Mouse (Mus musculus) MEL (cell line): ENCODE measurements around the gene Cacng2. TPM values are rescaled to one million over a fixed set of nuclear protein-coding genes. Genes with fewer than 3 reads are reported as not detected.

Source experiments
- DNase-seq: peaks from one replicate; pipeline ENCODE4 v3.0.0; 2011; ENCODE audit warnings: low read depth, low spot score
- H3K27ac ChIP-seq: 2 replicates; pipeline ENCODE4 v1.5.1; 2012; ENCODE audit warnings: low read depth, mild to moderate bottlenecking, control low read depth, low read length, moderate library complexity; ENCODE audit not compliant: control insufficient read depth
- H3K27me3 ChIP-seq, 2 experiments: fragments of 150-350 bp in 1 of 2; sonication (generic) in 1 of 2; 2 replicates each; pipeline ENCODE4 v1.6.1; 2012; ENCODE audit warnings: low read length in 2 of 2, mild to moderate bottlenecking in 2 of 2, improper control_type of control experiment in 1 of 2, moderate library complexity in 1 of 2; ENCODE audit not compliant: insufficient read depth in 2 of 2, control insufficient read depth in 1 of 2
- H3K36me3 ChIP-seq, 2 experiments: 2 replicates each; pipeline ENCODE4 v1.6.1; 2012 to 2014; ENCODE audit warnings: low read length in 2 of 2, improper control_type of control experiment in 1 of 2, inconsistent platforms in 1 of 2, mild to moderate bottlenecking in 1 of 2; ENCODE audit not compliant: insufficient read depth in 2 of 2, control insufficient read depth in 1 of 2
- H3K4me1 ChIP-seq, 2 experiments: fragments of 150-350 bp in 1 of 2; sonication (generic) in 1 of 2; 2 replicates each; pipeline ENCODE4 v1.6.1; 2012; ENCODE audit warnings: low read length in 2 of 2, improper control_type of control experiment in 1 of 2, mild to moderate bottlenecking in 1 of 2; ENCODE audit not compliant: insufficient read depth in 2 of 2, control insufficient read depth in 1 of 2
- H3K4me3 ChIP-seq, 2 experiments: fragments of 150-350 bp in 1 of 2; sonication (generic) in 1 of 2; 2 replicates each; pipeline ENCODE4 v1.5.1; 2012; ENCODE audit warnings: low read depth in 2 of 2, low read length in 2 of 2, mild to moderate bottlenecking in 2 of 2, moderate library complexity in 2 of 2, control low read depth in 1 of 2, improper control_type of control experiment in 1 of 2; ENCODE audit not compliant: control insufficient read depth in 1 of 2, insufficient read depth in 1 of 2
- H3K79me2 ChIP-seq: 2 replicates; pipeline ENCODE4 v1.6.1; 2012; ENCODE audit warnings: mild to moderate bottlenecking, low read length, moderate library complexity; ENCODE audit not compliant: control insufficient read depth, poor library complexity, insufficient read depth
- H3K9ac ChIP-seq: 2 replicates; pipeline ENCODE4 v1.6.1; 2012; ENCODE audit warnings: low read depth, mild to moderate bottlenecking, control low read depth, low read length, moderate library complexity; ENCODE audit not compliant: control insufficient read depth, poor library complexity, severe bottlenecking
- H3K9me3 ChIP-seq: fragments of 150-350 bp; sonication (generic); replicated peaks from 2 replicates; pipeline ENCODE4 v1.6.1; 2012; ENCODE audit warnings: mild to moderate bottlenecking, low read length, improper control_type of control experiment, moderate library complexity; ENCODE audit not compliant: insufficient read depth
- CHD1 ChIP-seq: IDR thresholded peaks from 2 replicates; pipeline ENCODE4 v1.6.1; 2012; ENCODE audit warnings: low read depth, mild to moderate bottlenecking, inconsistent platforms, low read length, improper control_type of control experiment
- CHD2 ChIP-seq: IDR thresholded peaks from 2 replicates; pipeline ENCODE4 v1.6.1; 2011; ENCODE audit warnings: low read length, improper control_type of control experiment
- E2F4 ChIP-seq: IDR thresholded peaks from 2 replicates; pipeline ENCODE4 v1.6.1; 2011; ENCODE audit warnings: low read depth, low read length, improper control_type of control experiment, borderline replicate concordance
- GABPA ChIP-seq: IDR thresholded peaks from 2 replicates; pipeline ENCODE4 v1.6.1; 2012; ENCODE audit warnings: low read depth, mild to moderate bottlenecking, inconsistent platforms, low read length, improper control_type of control experiment, moderate library complexity
- MAFK ChIP-seq: IDR thresholded peaks from 2 replicates; pipeline ENCODE4 v1.6.1; 2011; ENCODE audit warnings: low read depth, mild to moderate bottlenecking, low read length, improper control_type of control experiment, borderline replicate concordance
- MAX ChIP-seq: IDR thresholded peaks from 2 replicates; pipeline ENCODE4 v1.6.1; 2011; ENCODE audit warnings: low read length, improper control_type of control experiment
- MAZ ChIP-seq: IDR thresholded peaks from 2 replicates; pipeline ENCODE4 v1.6.1; 2012; ENCODE audit warnings: low read depth, mild to moderate bottlenecking, inconsistent platforms, low read length, improper control_type of control experiment
- MEF2A ChIP-seq: IDR thresholded peaks from 2 replicates; pipeline ENCODE4 v1.6.1; 2014; ENCODE audit warnings: low read depth, mild to moderate bottlenecking, inconsistent platforms, low read length, improper control_type of control experiment; ENCODE audit not compliant: poor library complexity, insufficient replicate concordance, severe bottlenecking; ENCODE audit errors: extremely low read depth
- MXI1 ChIP-seq: IDR thresholded peaks from 2 replicates; pipeline ENCODE4 v1.6.1; 2011; ENCODE audit warnings: mild to moderate bottlenecking, low read depth, low read length, improper control_type of control experiment
- MYB ChIP-seq: IDR thresholded peaks from 2 replicates; pipeline ENCODE4 v1.6.1; 2011; ENCODE audit warnings: mild to moderate bottlenecking, low read depth, low read length, improper control_type of control experiment
- NELFE ChIP-seq: IDR thresholded peaks from 2 replicates; pipeline ENCODE4 v1.6.1; 2011; ENCODE audit warnings: low read depth, low read length, improper control_type of control experiment
- NRF1 ChIP-seq: IDR thresholded peaks from 2 replicates; pipeline ENCODE4 v1.6.1; 2014; ENCODE audit warnings: low read depth, mild to moderate bottlenecking, inconsistent platforms, low read length, improper control_type of control experiment, moderate library complexity; ENCODE audit not compliant: poor library complexity, insufficient read depth, severe bottlenecking
- POLR2A ChIP-seq, 2 experiments: IDR thresholded peaks; 2 replicates each; pipeline ENCODE4 v1.6.1; 2011 to 2012; ENCODE audit warnings: low read length in 2 of 2, mild to moderate bottlenecking in 2 of 2, control low read depth in 1 of 2, improper control_type of control experiment in 1 of 2, low read depth in 1 of 2, moderate library complexity in 1 of 2; ENCODE audit not compliant: control insufficient read depth in 1 of 2, insufficient read depth in 1 of 2, poor library complexity in 1 of 2
- POLR2AphosphoS5 ChIP-seq: IDR thresholded peaks from 2 replicates; pipeline ENCODE4 v1.6.1; 2012; ENCODE audit warnings: low read depth, borderline replicate concordance, mild to moderate bottlenecking, inconsistent platforms, low read length, moderate library complexity, mixed read lengths
- RAD21 ChIP-seq: IDR thresholded peaks from 2 replicates; pipeline ENCODE4 v1.6.1; 2011; ENCODE audit warnings: mild to moderate bottlenecking, low read depth, low read length, improper control_type of control experiment
- SIN3A ChIP-seq: IDR thresholded peaks from 2 replicates; pipeline ENCODE4 v1.6.1; 2012; ENCODE audit warnings: low read length, improper control_type of control experiment, inconsistent platforms
- TAL1 ChIP-seq: IDR thresholded peaks from 2 replicates; pipeline ENCODE4 v1.6.1; 2012; ENCODE audit warnings: mild to moderate bottlenecking, inconsistent platforms, low read length, moderate library complexity, mixed read lengths
- TBP ChIP-seq: IDR thresholded peaks from 2 replicates; pipeline ENCODE4 v1.8.0; 2011; ENCODE audit warnings: low read depth, low read length, improper control_type of control experiment
- TCF12 ChIP-seq: IDR thresholded peaks from 2 replicates; pipeline ENCODE4 v1.6.1; 2014; ENCODE audit warnings: low read depth, mild to moderate bottlenecking, inconsistent platforms, low read length, improper control_type of control experiment, moderate library complexity
- UBTF ChIP-seq: IDR thresholded peaks from 2 replicates; pipeline ENCODE4 v1.6.1; 2012; ENCODE audit warnings: low read depth, mild to moderate bottlenecking, inconsistent platforms, low read length, improper control_type of control experiment, moderate library complexity, borderline replicate concordance; ENCODE audit not compliant: insufficient read depth
- USF1 ChIP-seq: IDR thresholded peaks from 2 replicates; pipeline ENCODE4 v1.6.1; 2014; ENCODE audit warnings: low read depth, mild to moderate bottlenecking, inconsistent platforms, low read length, improper control_type of control experiment, moderate library complexity
- ZKSCAN1 ChIP-seq: IDR thresholded peaks from 2 replicates; pipeline ENCODE4 v1.6.1; 2012; ENCODE audit warnings: low read depth, mild to moderate bottlenecking, inconsistent platforms, low read length, improper control_type of control experiment, moderate library complexity
- ZMIZ1 ChIP-seq: IDR thresholded peaks from 2 replicates; pipeline ENCODE4 v1.6.1; 2012; ENCODE audit warnings: low read depth, mild to moderate bottlenecking, inconsistent platforms, low read length, improper control_type of control experiment, moderate library complexity
- polyA plus RNA-seq, 2 experiments: library from polyadenylated mRNA; stranded (reverse) in 1 of 2; unstranded in 1 of 2; fragments of >175 nt in 1 of 2; fragments of >200 nt in 1 of 2; gene quantifications; 2 replicates each; pipeline versions ENCODE4 v1.2.1 to v1.2.4; 2012; ENCODE audit warnings: low replicate concordance in 2 of 2, low read depth in 1 of 2; ENCODE audit not compliant: insufficient read length in 2 of 2, insufficient read depth in 1 of 2, missing spikeins in 1 of 2
- total RNA-seq: library from RNA; depleted of rRNA; stranded (reverse); fragments of 300-350 nt; gene quantifications from 2 replicates; pipeline ENCODE4 v1.2.3, GENCODE M21; 2012

The Cacng2 gene
- total and polyA plus RNA-seq, 3 experiments = not detected

DNA sequence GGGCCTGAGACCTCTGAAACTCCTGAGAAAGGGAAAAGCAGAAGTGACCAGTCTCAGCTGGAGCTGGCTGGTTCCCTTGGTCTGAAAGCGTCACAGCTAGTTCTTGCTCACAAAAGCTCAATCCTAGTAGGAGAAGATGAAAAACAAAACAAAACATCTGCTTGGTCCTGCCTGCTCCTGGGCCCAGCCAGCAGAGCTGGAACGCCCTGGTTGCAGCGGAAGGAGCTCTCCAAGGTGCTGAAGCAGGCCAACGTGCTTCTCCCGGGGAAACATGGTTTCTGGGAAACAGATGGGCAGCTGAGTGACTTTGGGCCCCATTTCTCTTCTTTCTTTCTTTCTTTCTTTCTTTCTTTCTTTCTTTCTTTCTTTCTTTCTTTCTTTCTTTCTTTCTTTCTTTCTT, 53.4 kb downstream of the Cacng2 start:
- peak; percentile 67 for DNase-seq

DNA sequence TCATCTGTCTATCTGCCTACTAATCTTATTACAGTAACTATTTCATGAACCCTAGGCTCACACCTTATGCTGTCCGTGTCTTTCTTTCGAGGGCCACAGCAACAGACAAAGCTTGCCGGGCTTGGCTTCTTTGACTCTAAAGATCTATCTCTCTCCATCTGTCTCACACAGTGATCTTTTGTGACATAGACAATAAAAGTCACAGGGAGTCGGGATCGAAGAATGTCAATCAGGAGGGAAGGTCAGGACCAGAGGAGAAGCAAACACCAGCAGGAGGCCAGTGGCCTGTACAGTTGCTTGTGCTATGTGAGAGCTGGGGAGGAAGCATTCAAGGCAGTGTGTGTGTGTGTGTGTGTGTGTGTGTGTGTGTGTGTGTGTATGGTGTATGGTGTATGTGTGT, 54.3 kb downstream of the Cacng2 start:
- Histone ChIP-seq H3K9ac (no peak overlapping the region), H3K4me3 (no peak overlapping the region)
- TF ChIP-seq USF1 (no peak), MAZ (no peak), NELFE (no peak), ZKSCAN1 (no peak), MYB (no peak), CHD2 (no peak), UBTF (no peak), TBP (no peak), MEF2A (no peak), GABPA (no peak), SIN3A (no peak), ZMIZ1 (no peak), RAD21 (no peak)
- TF ChIP-seq, all 39 proteins: peak for 0
- no peak for DNase-seq
- no peaks in the 10 kb centered on the region for H3K79me2 ChIP-seq
- H3K27me3 ChIP-seq = no peaks in the 10 kb centered on the region; a peak in 2 of 4 replicates
- no peaks in the 10 kb centered on the region for H3K9me3 ChIP-seq
- no peaks in the 10 kb centered on the region for H3K36me3 ChIP-seq
- H3K27ac ChIP-seq = no peak overlapping the region
- H3K4me1 ChIP-seq = no peaks in the 10 kb centered on the region

More for the DNA sequence above, 53.4 kb downstream of the Cacng2 start:
- H3K36me3 ChIP-seq = no peaks in the 10 kb centered on the region
- no peaks in the 10 kb centered on the region for H3K9me3 ChIP-seq
- TF ChIP-seq MXI1 (peak; percentile 73), SIN3A (peak; percentile 46; the same call in 1 of the 2 replicates), CHD1 (no peak)
- no peak overlapping the region for H3K4me3 ChIP-seq
- no peaks in the 10 kb centered on the region for H3K4me1 ChIP-seq
- H3K79me2 ChIP-seq = no peaks in the 10 kb centered on the region
- H3K27me3 ChIP-seq = no peaks in the 10 kb centered on the region; a peak in 1 of 4 replicates
- no peak overlapping the region for H3K27ac ChIP-seq
- H3K9ac ChIP-seq = no peak overlapping the region

DNA sequence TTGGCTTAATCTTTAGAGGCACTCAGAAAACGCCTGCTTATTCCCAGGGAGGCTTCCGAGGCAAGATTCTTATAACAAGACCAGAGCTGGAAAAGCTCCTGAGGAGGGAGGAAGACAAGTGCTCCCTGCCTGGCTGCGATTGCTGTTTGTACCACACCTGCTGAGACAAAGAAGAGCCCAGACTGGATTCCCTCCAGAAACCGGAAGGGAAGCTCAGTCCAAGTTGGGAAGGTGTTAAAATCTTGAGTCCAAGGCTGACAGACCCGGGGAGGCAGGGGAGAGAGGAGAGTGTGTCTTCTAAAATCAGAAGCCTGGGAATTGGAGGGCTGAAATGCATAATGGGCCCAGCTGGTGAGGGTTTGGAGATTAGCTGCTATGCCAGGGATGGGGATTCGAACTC, 55.5 kb downstream of the Cacng2 start:
- no peak overlapping the region for H3K27ac ChIP-seq
- no peaks in the 10 kb centered on the region for H3K4me1 ChIP-seq
- H3K36me3 ChIP-seq = no peaks in the 10 kb centered on the region
- no peak overlapping the region for H3K4me3 ChIP-seq
- no peaks in the 10 kb centered on the region for H3K79me2 ChIP-seq
- H3K27me3 ChIP-seq = no peaks in the 10 kb centered on the region; a peak in 2 of 4 replicates
- H3K9me3 ChIP-seq = no peaks in the 10 kb centered on the region
- TF ChIP-seq POLR2AphosphoS5 (no peak), MAFK (no peak), MAX (no peak), MAZ (no peak), RAD21 (no peak), TCF12 (no peak), TAL1 (no peak), POLR2A (IDR thresholded peaks at IDR 0.05; ENCODE audit: control insufficient read depth in 1 of 2, insufficient read depth in 1 of 2, low read depth in 1 of 2, low read length in 2 of 2, poor library complexity in 1 of 2) (no peak), NRF1 (no peak), E2F4 (no peak)
- DNase-seq = no peak
- H3K9ac ChIP-seq = no peak overlapping the region
